Mouse (Mus musculus) T-cell, adult 2 months (primary cell): ENCODE results near the gene Nhej1.

Experiments used
- DNase-seq: peaks from one replicate; pipeline ENCODE4 v3.0.0; 2022; ENCODE audit warnings: low spot score

The Nhej1 gene

DNA sequence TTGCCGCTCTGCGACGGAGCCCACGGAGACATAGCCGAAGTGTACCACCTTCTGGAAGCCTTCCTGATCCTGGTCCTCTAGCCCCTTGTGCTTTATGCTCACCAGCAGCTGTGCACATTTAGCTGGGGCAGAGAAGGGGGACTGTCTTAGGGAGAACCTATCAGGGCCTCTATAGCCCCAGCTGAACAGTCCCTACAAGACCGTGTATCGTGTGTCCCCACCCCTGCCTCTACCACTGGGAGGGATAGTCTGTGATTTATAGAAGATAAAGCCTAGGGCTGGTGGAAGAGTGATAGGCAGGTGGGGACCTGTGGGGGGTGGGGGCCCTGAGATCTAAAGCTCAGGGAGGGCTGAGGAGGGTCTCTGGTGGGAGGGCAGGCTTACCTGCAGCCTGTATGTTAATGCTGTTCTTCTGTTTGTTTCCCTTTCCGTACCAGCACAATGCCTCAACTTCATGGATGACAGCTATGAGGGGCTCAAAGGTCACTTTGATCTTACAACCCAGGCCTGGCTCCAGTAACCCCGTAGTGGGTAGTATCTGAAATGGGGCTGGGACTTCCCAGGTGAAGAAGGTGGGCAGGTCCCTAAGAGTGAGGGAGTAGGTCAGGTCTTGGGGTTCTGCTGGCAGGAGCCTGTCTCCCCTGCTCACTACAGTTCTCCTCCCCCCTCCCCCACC, 197.2 kb downstream of the Nhej1 start:
- no peak for DNase-seq

GRCm38 (mm10) chr1:74926721-74927120, 198.3 kb downstream of the Nhej1 start:
- no peak for DNase-seq

- no peak for DNase-seq
Measured at GRCm38 (mm10) chr1:74924464-74924863, 200.5 kb downstream of the Nhej1 start.
